Mouse (Mus musculus) erythroblast, embryonic 14.5 days (primary cell): ENCODE measurements around the gene Gm7579.

ENCODE experiments used
- GATA1 ChIP-seq: IDR thresholded peaks from 2 replicates; pipeline ENCODE4 v1.6.1; 2012; ENCODE audit warnings: low read length, inconsistent platforms, mixed read lengths
- TAL1 ChIP-seq: IDR thresholded peaks from 3 replicates; pipeline ENCODE4 v1.6.1; 2012; ENCODE audit warnings: low read length, inconsistent platforms, mixed read lengths

- no peak for TF ChIP-seq GATA1
- TF ChIP-seq TAL1, result no peak
Measured at GRCm38 (mm10) chr7:142190289-142190688, 21.4 kb upstream of the Gm7579 start, which contains the start of gene Gm10153.
